Mouse (Mus musculus) ES-E14 (cell line): ENCODE results near the gene Nek8.

ENCODE experiments used
- CHD2 ChIP-seq: IDR thresholded peaks from 2 replicates; pipeline ENCODE4 v1.6.1; 2014; ENCODE audit warnings: mild to moderate bottlenecking, low read depth, low read length, inconsistent platforms
- MAFK ChIP-seq: IDR thresholded peaks from 2 replicates; pipeline ENCODE4 v1.6.1; 2014; ENCODE audit warnings: mild to moderate bottlenecking, low read depth, low read length, inconsistent platforms; ENCODE audit not compliant: insufficient read depth
- ZC3H11A ChIP-seq: IDR thresholded peaks from 2 replicates; pipeline ENCODE4 v1.6.1; 2012; ENCODE audit warnings: low read depth, mild to moderate bottlenecking, inconsistent platforms, low read length, borderline replicate concordance

GRCm38 (mm10) chr11:78168541-78169468 lies 7.7 kb downstream of the Nek8 start:
- TF ChIP-seq CHD2 (no peak), ZC3H11A (no peak), MAFK (no peak)
